Mouse (Mus musculus) hindbrain, embryonic 15.5 days (tissue): ENCODE measurements around the gene Syngr3. TPM values are rescaled to one million over a fixed set of nuclear protein-coding genes. Genes with fewer than 3 reads are reported as not detected.
A peak's percentile ranks its signal among the peaks of the same experiment; 100 is the strongest.
"Not testable (repeated sequence)": the region's sequence is repeated elsewhere in the genome, so short reads cannot be mapped to it uniquely, and the experiment has no call there.

Experiments used
- ATAC-seq: fragments of 200-750 bp; cut with Nextera tagmentation; 2 replicates; pipeline ENCODE4 v1.8.0; 2017; ENCODE audit warnings: low read depth, moderate number of reproducible peaks, moderate TSS enrichment; ENCODE audit not compliant: low FRiP score
- H3K27ac ChIP-seq: fragments of 300-500 bp; sonication (generic); replicated peaks from 2 replicates; pipeline ENCODE4 v1.5.1; 2015; ENCODE audit warnings: mild to moderate bottlenecking, inconsistent platforms
- H3K27me3 ChIP-seq: fragments of 300-500 bp; sonication (generic); 2 replicates; pipeline ENCODE4 v1.6.1; 2015; ENCODE audit warnings: control low read depth, inconsistent platforms
- H3K36me3 ChIP-seq: fragments of 300-500 bp; sonication (generic); 2 replicates; pipeline ENCODE4 v1.6.1; 2015; ENCODE audit warnings: control low read depth, inconsistent platforms
- H3K4me1 ChIP-seq: fragments of 300-500 bp; sonication (generic); replicated peaks from 2 replicates; pipeline ENCODE4 v1.6.1; 2015; ENCODE audit warnings: control low read depth, inconsistent platforms
- H3K4me2 ChIP-seq: fragments of 300-500 bp; sonication (generic); 2 replicates; pipeline ENCODE4 v1.6.1; 2015; ENCODE audit warnings: moderate library complexity, mild to moderate bottlenecking, inconsistent platforms
- H3K4me3 ChIP-seq: fragments of 300-500 bp; sonication (generic); 2 replicates; pipeline ENCODE4 v1.5.1; 2015; ENCODE audit warnings: mild to moderate bottlenecking, inconsistent platforms
- H3K9ac ChIP-seq: fragments of 300-500 bp; sonication (generic); 2 replicates; pipeline ENCODE4 v1.6.1; 2015; ENCODE audit warnings: inconsistent platforms
- H3K9me3 ChIP-seq: fragments of 300-500 bp; sonication (generic); 2 replicates; pipeline ENCODE4 v1.6.1; 2016; ENCODE audit warnings: control low read depth, inconsistent platforms
- WGBS: fragments of 180-500 bp; shearing (Covaris S2); methylation state at CpG from one replicate; pipeline ENCODE4 v1.1.7; 2015; 5-methylcytosine and 5-hydroxymethylcytosine counted together
- polyA plus RNA-seq: library from polyadenylated mRNA; unstranded; fragments of >200 nt; fragmentation: Nextera tagmentation; extraction: Ambion mirVana; gene quantifications from 2 replicates; pipeline ENCODE4 v1.2.1, GENCODE M21; 2015

Gene Syngr3
- polyA plus RNA-seq, 1 experiment from 2014 or later = 241 TPM

- Histone ChIP-seq H3K27ac (peak within 1 kb of the TSS; percentile 85), H3K4me3 (peak within 1 kb of the TSS; percentile 95), H3K4me2 (peak within 1 kb of the TSS; percentile 73), H3K4me1 (peaks cover 36% of the 10 kb centered on the region), H3K27me3 (no peaks in the 10 kb centered on the region), H3K36me3 (no peaks in the 10 kb centered on the region), H3K9ac (peak within 1 kb of the TSS; percentile 97), H3K9me3 (no peaks in the 10 kb centered on the region)
- ATAC-seq = peak; percentile 97
- under 1% methylated on average over 58 of the region's 80 CpGs for WGBS
Observed at GRCm38 (mm10) chr17:24669545-24670245, 20.1 kb downstream of the Syngr3 start, which contains the start of gene Zfp598. Gene Zfp598, plus strand, starts transcription at chr17:24669687.

- peak; percentile 42 for ATAC-seq
- WGBS = 8% methylated on average over 15 of the region's 15 CpGs
- Histone ChIP-seq H3K4me3 (peak overlapping the region; percentile 95), H3K27ac (peak overlapping the region; percentile 85), H3K9ac (peak overlapping the region; percentile 97), H3K4me1 (peaks cover 36% of the 10 kb centered on the region), H3K4me2 (peak overlapping the region; percentile 73)
- not testable (repeated sequence) for H3K9me3 ChIP-seq, H3K27me3 ChIP-seq, H3K36me3 ChIP-seq
Observed at GRCm38 (mm10) chr17:24669214-24669544, 20.6 kb downstream of the Syngr3 start.

- no peak overlapping the region for H3K27ac ChIP-seq
- 26% methylated on average over 6 of the region's 6 CpGs for WGBS
- H3K27me3 ChIP-seq = no peaks in the 10 kb centered on the region
- H3K36me3 ChIP-seq = no peaks in the 10 kb centered on the region
- H3K4me1 ChIP-seq = peaks cover 30% of the 10 kb centered on the region
- no peak overlapping the region for H3K9ac ChIP-seq
- no peaks in the 10 kb centered on the region for H3K9me3 ChIP-seq
- H3K4me3 ChIP-seq = no peak overlapping the region
- no peak for ATAC-seq
- H3K4me2 ChIP-seq = no peak overlapping the region
Observed at GRCm38 (mm10) chr17:24667416-24667815, 22.3 kb downstream of the Syngr3 start.

- WGBS = 71% methylated on average over 7 of the region's 7 CpGs
- not testable (repeated sequence) for H3K36me3 ChIP-seq, H3K27ac ChIP-seq, H3K9me3 ChIP-seq, H3K9ac ChIP-seq, H3K4me2 ChIP-seq, H3K27me3 ChIP-seq, ATAC-seq, H3K4me3 ChIP-seq
- peaks cover 26% of the 10 kb centered on the region for H3K4me1 ChIP-seq
Observed at GRCm38 (mm10) chr17:24667011-24667410, 22.7 kb downstream of the Syngr3 start.

- H3K4me1 ChIP-seq = peaks cover 15% of the 10 kb centered on the region
- H3K36me3 ChIP-seq = no peaks in the 10 kb centered on the region
- no peaks in the 10 kb centered on the region for H3K9me3 ChIP-seq
- peak within 1 kb of the TSS; percentile 31; the same call in 1 of the 2 replicates for H3K9ac ChIP-seq
- peak within 1 kb of the TSS; percentile 64 for H3K4me2 ChIP-seq
- H3K4me3 ChIP-seq = peak within 1 kb of the TSS; percentile 31
- 2% methylated on average over 45 of the region's 47 CpGs for WGBS
- no peak within 1 kb of the TSS for H3K27ac ChIP-seq
- peaks cover 40% of the 10 kb centered on the region for H3K27me3 ChIP-seq
- ATAC-seq = no peak
Observed at GRCm38 (mm10) chr17:24658017-24658758, 31.6 kb downstream of the Syngr3 start, which contains the start of gene Npw. Gene Npw, minus strand, starts transcription at chr17:24658457.

GRCm38 (mm10) chr17:24654969-24655368 is 34.8 kb downstream of the Syngr3 start:
- Histone ChIP-seq H3K4me1 (peaks cover 22% of the 10 kb centered on the region), H3K4me3 (no peak overlapping the region), H3K36me3 (no peaks in the 10 kb centered on the region), H3K27ac (no peak overlapping the region), H3K27me3 (peaks cover 41% of the 10 kb centered on the region), H3K4me2 (no peak overlapping the region), H3K9me3 (no peaks in the 10 kb centered on the region), H3K9ac (no peak overlapping the region)
- WGBS = 79% methylated on average over 4 of the region's 4 CpGs
- ATAC-seq = no peak

- H3K27ac ChIP-seq = no peak overlapping the region
- no peak for ATAC-seq
- 0 out of 2 replicates have a peak overlapping the region, but pooled peaks have one; percentile 4 for H3K9ac ChIP-seq
- peaks cover 30% of the 10 kb centered on the region for H3K4me1 ChIP-seq
- no peaks in the 10 kb centered on the region for H3K36me3 ChIP-seq
- peaks cover 33% of the 10 kb centered on the region for H3K27me3 ChIP-seq
- 4% methylated on average over 19 of the region's 19 CpGs for WGBS
- H3K4me3 ChIP-seq = peak overlapping the region; percentile 28
- peak overlapping the region; percentile 55 for H3K4me2 ChIP-seq
- no peaks in the 10 kb centered on the region for H3K9me3 ChIP-seq
Observed at GRCm38 (mm10) chr17:24653967-24654710, 35.6 kb downstream of the Syngr3 start.

GRCm38 (mm10) chr17:24651835-24652234 is 37.9 kb downstream of the Syngr3 start:
- Histone ChIP-seq H3K4me1 (peaks cover 23% of the 10 kb centered on the region), H3K9ac (no peak overlapping the region), H3K27me3 (peaks cover 11% of the 10 kb centered on the region), H3K36me3 (no peaks in the 10 kb centered on the region), H3K4me3 (no peak overlapping the region), H3K4me2 (no peak overlapping the region), H3K9me3 (no peaks in the 10 kb centered on the region), H3K27ac (no peak overlapping the region)
- ATAC-seq = no peak
- WGBS = 77% methylated on average over 3 of the region's 3 CpGs

GRCm38 (mm10) chr17:24650766-24651165 is 39.0 kb downstream of the Syngr3 start:
- no peaks in the 10 kb centered on the region for H3K36me3 ChIP-seq
- 0 out of 2 replicates have a peak, but pooled peaks cover 7% of the 10 kb centered on the region for H3K27me3 ChIP-seq
- peak overlapping the region; percentile 72 for H3K4me3 ChIP-seq
- 78% methylated on average over 4 of the region's 4 CpGs for WGBS
- peak overlapping the region; percentile 92 for H3K4me2 ChIP-seq
- ATAC-seq = no peak
- no peaks in the 10 kb centered on the region for H3K9me3 ChIP-seq
- 0 out of 2 replicates have a peak overlapping the region, but pooled peaks have one; percentile 80 for H3K27ac ChIP-seq
- peak overlapping the region; percentile 87; the same call in 1 of the 2 replicates for H3K9ac ChIP-seq
- peaks cover 23% of the 10 kb centered on the region for H3K4me1 ChIP-seq

- H3K9me3 ChIP-seq = no peaks in the 10 kb centered on the region
- H3K36me3 ChIP-seq = no peaks in the 10 kb centered on the region
- H3K4me2 ChIP-seq = peak within 1 kb of the TSS; percentile 92
- H3K27me3 ChIP-seq = 0 out of 2 replicates have a peak, but pooled peaks cover 7% of the 10 kb centered on the region
- peak within 1 kb of the TSS; percentile 80 for H3K27ac ChIP-seq
- H3K4me3 ChIP-seq = peak within 1 kb of the TSS; percentile 72
- WGBS = 2% methylated on average over 21 of the region's 41 CpGs
- peaks cover 23% of the 10 kb centered on the region for H3K4me1 ChIP-seq
- peak; percentile 72 for ATAC-seq
- peak within 1 kb of the TSS; percentile 87 for H3K9ac ChIP-seq
Observed at GRCm38 (mm10) chr17:24650070-24650616, 39.6 kb downstream of the Syngr3 start, which contains the start of gene Slc9a3r2. Gene Slc9a3r2, minus strand, starts transcription at chr17:24650327.

- under 1% methylated on average over 32 of the region's 35 CpGs for WGBS
- peak overlapping the region; percentile 92 for H3K4me2 ChIP-seq
Observed at GRCm38 (mm10) chr17:24649581-24650069, 40.1 kb downstream of the Syngr3 start.

More at GRCm38 (mm10) chr17:24649581-24650069, 40.1 kb downstream of the Syngr3 start:
- Histone ChIP-seq H3K4me1 (peaks cover 23% of the 10 kb centered on the region), H3K4me3 (peak overlapping the region; percentile 72), H3K27ac (peak overlapping the region; percentile 80), H3K9ac (peak overlapping the region; percentile 87), H3K36me3 (no peaks in the 10 kb centered on the region), H3K9me3 (no peaks in the 10 kb centered on the region), H3K27me3 (0 out of 2 replicates have a peak, but pooled peaks cover 7% of the 10 kb centered on the region)
- ATAC-seq = peak; percentile 50; the same call in 1 of the 2 replicates
